Mouse (Mus musculus) megakaryocyte, embryonic 14.5 days (primary cell): Measurements from ENCODE around the gene Cryz.

Experiments used
- FLI1 ChIP-seq: IDR thresholded peaks from 2 replicates; pipeline ENCODE4 v1.6.1; 2012; ENCODE audit warnings: low read length, inconsistent platforms, mixed read lengths
- GATA1 ChIP-seq: IDR thresholded peaks from 3 replicates; pipeline ENCODE4 v1.6.1; 2012; ENCODE audit warnings: mixed read lengths, low read length, inconsistent platforms, borderline replicate concordance

- no peak for TF ChIP-seq GATA1
- TF ChIP-seq FLI1, result no peak
Measured at GRCm38 (mm10) chr3:154664636-154665035, 68.1 kb downstream of the Cryz start.
